Mouse (Mus musculus) CH12.LX (cell line): ENCODE results near the gene Gm38392.

Experiments
- CHD1 ChIP-seq: IDR thresholded peaks from 2 replicates; pipeline ENCODE4 v1.6.1; 2012; ENCODE audit warnings: low read depth, low read length, improper control_type of control experiment, inconsistent platforms
- CTCF ChIP-seq, 2 experiments: IDR thresholded peaks in 1 of 2; conservative IDR thresholded peaks in 1 of 2; 2 replicates each; pipeline ENCODE4 v1.5.1; 2011 to 2012; ENCODE audit warnings: low read depth in 2 of 2, low read length in 2 of 2, improper control_type of control experiment in 1 of 2, inconsistent platforms in 1 of 2, mild to moderate bottlenecking in 1 of 2, moderate library complexity in 1 of 2
- EP300 ChIP-seq: IDR thresholded peaks from 2 replicates; pipeline ENCODE4 v1.6.1; 2011; ENCODE audit warnings: low read length, improper control_type of control experiment
- KAT2A ChIP-seq: IDR thresholded peaks from 2 replicates; pipeline ENCODE4 v1.6.1; 2012; ENCODE audit warnings: low read length, improper control_type of control experiment, inconsistent platforms; ENCODE audit not compliant: insufficient replicate concordance
- MAZ ChIP-seq: IDR thresholded peaks from 2 replicates; pipeline ENCODE4 v1.6.1; 2012; ENCODE audit warnings: low read depth, mild to moderate bottlenecking, inconsistent platforms, low read length, improper control_type of control experiment, moderate library complexity
- MXI1 ChIP-seq: IDR thresholded peaks from 2 replicates; pipeline ENCODE4 v1.6.1; 2011; ENCODE audit warnings: mild to moderate bottlenecking, low read depth, low read length, improper control_type of control experiment
- MYC ChIP-seq: IDR thresholded peaks from 2 replicates; pipeline ENCODE4 v1.6.1; 2011; ENCODE audit warnings: low read depth, mild to moderate bottlenecking, improper control_type of control experiment, low read length
- NRF1 ChIP-seq: IDR thresholded peaks from 2 replicates; pipeline ENCODE4 v1.6.1; 2014; ENCODE audit warnings: low read depth, mild to moderate bottlenecking, inconsistent platforms, low read length, improper control_type of control experiment, moderate library complexity
- POLR2A ChIP-seq: IDR thresholded peaks from 2 replicates; pipeline ENCODE4 v1.6.1; 2011; ENCODE audit warnings: low read depth, mild to moderate bottlenecking, improper control_type of control experiment, low read length
- SIN3A ChIP-seq: IDR thresholded peaks from 2 replicates; pipeline ENCODE4 v1.6.1; 2012; ENCODE audit warnings: low read length, improper control_type of control experiment, inconsistent platforms
- UBTF ChIP-seq: IDR thresholded peaks from 2 replicates; pipeline ENCODE4 v1.6.1; 2012; ENCODE audit warnings: low read depth, mild to moderate bottlenecking, inconsistent platforms, low read length, improper control_type of control experiment, moderate library complexity
- ZC3H11A ChIP-seq: IDR thresholded peaks from 2 replicates; pipeline ENCODE4 v1.6.1; 2012; ENCODE audit warnings: low read depth, mild to moderate bottlenecking, inconsistent platforms, low read length, improper control_type of control experiment

GRCm38 (mm10) chr3:88268991-88269390, 18.0 kb downstream of the Gm38392 start:
- no peak for TF ChIP-seq NRF1
- no peak for TF ChIP-seq EP300
- no peak for TF ChIP-seq CTCF (conservative IDR thresholded peaks at IDR 0.05 in 1 of 2, IDR thresholded peaks at IDR 0.05 in 1 of 2; ENCODE audit: low read depth in 2 of 2, low read length in 2 of 2)
- TF ChIP-seq POLR2A: no peak
- no peak for TF ChIP-seq MXI1
- no peak for TF ChIP-seq CHD1
- no peak for TF ChIP-seq UBTF
- TF ChIP-seq KAT2A: no peak
- no peak for TF ChIP-seq MAZ
- TF ChIP-seq SIN3A: no peak
- TF ChIP-seq ZC3H11A: no peak
- no peak for TF ChIP-seq MYC
